Mouse (Mus musculus): ENCODE measurements at regions not wholly inside any gene's neighbourhood (a gene's known extent, or its start where the extent isn't known, plus 50 kb on each side); places are given as distances from the start of the nearest gene placed in this dataset.
"Not testable (repeated sequence)": the region's sequence is repeated elsewhere in the genome, so short reads cannot be mapped to it uniquely, and the experiment has no call there.

GRCm38 (mm10) chr10:96220731-96221130 lies 84.3 kb downstream of the Gm5426 start:
- ATAC-seq (ENCODE audit: insufficient number of reproducible peaks, low FRiP score), result no peak
- no peak overlapping the region for H3K4me2 ChIP-seq
- H3K9ac ChIP-seq, result no peak overlapping the region
- H3K27me3 ChIP-seq (replicated peaks), result no peaks in the 10 kb centered on the region
- H3K9me3 ChIP-seq (replicated peaks), result no peaks in the 10 kb centered on the region
- H3K36me3 ChIP-seq, result no peaks in the 10 kb centered on the region
- WGBS, result 88% methylated on average over 4 of the region's 4 CpGs
- H3K4me3 ChIP-seq, result no peak overlapping the region
- H3K27ac ChIP-seq (ENCODE audit: poor library complexity, severe bottlenecking), result no peak overlapping the region
- H3K4me1 ChIP-seq (replicated peaks), result no peaks in the 10 kb centered on the region

DNA sequence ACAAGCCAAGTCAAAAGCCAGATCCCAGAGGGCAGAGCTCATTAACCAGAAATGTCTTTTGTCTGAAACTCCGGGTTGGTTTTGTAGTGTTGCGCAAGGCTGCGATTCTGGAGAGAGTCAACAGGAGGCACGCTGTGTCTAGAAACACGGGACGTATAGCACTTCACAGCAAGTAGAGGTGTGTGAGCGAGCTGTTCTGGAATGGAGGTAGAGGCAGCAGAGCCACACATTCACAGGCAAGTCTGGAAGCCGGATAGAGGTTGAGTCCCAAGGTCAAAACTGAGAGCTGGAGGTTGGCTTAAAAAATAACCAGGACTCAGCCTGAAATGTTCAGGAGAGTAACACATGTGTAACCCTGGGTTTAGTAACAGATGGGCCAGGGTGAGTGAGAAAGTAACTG lies 94.0 kb downstream of the Gm5426 start:
- Histone ChIP-seq H3K9ac (no peak overlapping the region), H3K36me3 (no peaks in the 10 kb centered on the region), H3K27me3 (replicated peaks) (no peaks in the 10 kb centered on the region), H3K4me1 (replicated peaks) (peaks cover 12% of the 10 kb centered on the region; the same call in 1 of the 2 replicates), H3K4me3 (no peak overlapping the region), H3K9me3 (replicated peaks) (no peaks in the 10 kb centered on the region), H3K4me2 (no peak overlapping the region), H3K27ac (ENCODE audit: poor library complexity, severe bottlenecking) (no peak overlapping the region)
- WGBS, result 75% methylated on average over 8 of the region's 8 CpGs
- ATAC-seq (ENCODE audit: insufficient number of reproducible peaks, low FRiP score), result no peak

DNA sequence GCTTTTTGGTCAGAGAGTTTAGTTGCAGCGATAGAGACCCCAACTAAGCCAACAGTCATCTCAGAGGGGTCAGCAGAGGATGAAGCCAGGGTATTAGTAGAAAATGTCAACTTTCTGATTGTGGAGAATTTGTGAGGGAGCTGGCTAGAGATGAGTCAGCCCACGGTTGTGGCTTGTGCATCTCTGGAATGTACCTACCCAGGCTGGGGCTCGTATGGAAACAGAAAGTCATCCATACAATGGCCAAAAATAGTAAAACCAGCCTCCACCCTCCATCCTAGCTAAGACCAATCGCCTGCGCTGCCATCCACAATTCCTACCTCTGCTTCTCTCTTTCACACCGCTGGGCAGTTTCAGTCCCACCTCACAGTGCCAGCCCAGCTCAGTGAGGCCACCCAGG lies 94.9 kb downstream of the Gm5426 start:
- WGBS, result 72% methylated on average over 6 of the region's 6 CpGs
- ATAC-seq (ENCODE audit: insufficient number of reproducible peaks, low FRiP score), result no peak

DNA sequence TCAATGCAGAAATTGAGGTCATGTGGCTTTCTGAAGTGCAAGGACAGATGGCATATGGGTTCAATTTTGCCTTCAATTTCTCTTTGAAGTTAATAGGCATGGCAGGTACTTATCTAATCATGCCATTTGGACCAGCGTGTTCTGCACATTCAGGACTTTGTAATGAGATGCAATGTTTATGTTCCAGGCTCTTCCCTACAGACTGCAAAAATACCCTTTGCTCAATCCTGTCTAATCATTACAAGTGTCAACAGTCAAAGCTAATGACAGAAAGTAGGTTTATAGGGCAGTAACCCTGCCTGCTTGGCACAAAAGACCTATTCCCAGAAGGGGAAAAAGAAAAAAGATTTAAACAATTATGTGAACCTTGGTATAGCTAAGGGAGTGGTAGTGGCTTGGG lies 96.5 kb downstream of the Gm5426 start:
- Histone ChIP-seq H3K4me3 (no peak overlapping the region), H3K9ac (no peak overlapping the region), H3K4me2 (no peak overlapping the region), H3K36me3 (no peaks in the 10 kb centered on the region), H3K27ac (ENCODE audit: poor library complexity, severe bottlenecking) (no peak overlapping the region), H3K4me1 (replicated peaks) (peaks cover 12% of the 10 kb centered on the region; the same call in 1 of the 2 replicates), H3K9me3 (replicated peaks) (peaks cover 4% of the 10 kb centered on the region; the same call in 1 of the 2 replicates), H3K27me3 (replicated peaks) (no peaks in the 10 kb centered on the region)
- 49% methylated on average over 1 of the region's 1 CpGs for WGBS
- no peak for ATAC-seq (ENCODE audit: insufficient number of reproducible peaks, low FRiP score)

More for the DNA sequence above, 94.9 kb downstream of the Gm5426 start:
- peaks cover 12% of the 10 kb centered on the region; the same call in 1 of the 2 replicates for H3K4me1 ChIP-seq (replicated peaks)
- H3K36me3 ChIP-seq, result no peaks in the 10 kb centered on the region
- H3K27ac ChIP-seq (ENCODE audit: poor library complexity, severe bottlenecking), result no peak overlapping the region
- H3K27me3 ChIP-seq (replicated peaks), result no peaks in the 10 kb centered on the region
- no peak overlapping the region for H3K9ac ChIP-seq
- H3K9me3 ChIP-seq (replicated peaks), result peaks cover 4% of the 10 kb centered on the region; the same call in 1 of the 2 replicates
- H3K4me3 ChIP-seq, result no peak overlapping the region
- no peak overlapping the region for H3K4me2 ChIP-seq

DNA sequence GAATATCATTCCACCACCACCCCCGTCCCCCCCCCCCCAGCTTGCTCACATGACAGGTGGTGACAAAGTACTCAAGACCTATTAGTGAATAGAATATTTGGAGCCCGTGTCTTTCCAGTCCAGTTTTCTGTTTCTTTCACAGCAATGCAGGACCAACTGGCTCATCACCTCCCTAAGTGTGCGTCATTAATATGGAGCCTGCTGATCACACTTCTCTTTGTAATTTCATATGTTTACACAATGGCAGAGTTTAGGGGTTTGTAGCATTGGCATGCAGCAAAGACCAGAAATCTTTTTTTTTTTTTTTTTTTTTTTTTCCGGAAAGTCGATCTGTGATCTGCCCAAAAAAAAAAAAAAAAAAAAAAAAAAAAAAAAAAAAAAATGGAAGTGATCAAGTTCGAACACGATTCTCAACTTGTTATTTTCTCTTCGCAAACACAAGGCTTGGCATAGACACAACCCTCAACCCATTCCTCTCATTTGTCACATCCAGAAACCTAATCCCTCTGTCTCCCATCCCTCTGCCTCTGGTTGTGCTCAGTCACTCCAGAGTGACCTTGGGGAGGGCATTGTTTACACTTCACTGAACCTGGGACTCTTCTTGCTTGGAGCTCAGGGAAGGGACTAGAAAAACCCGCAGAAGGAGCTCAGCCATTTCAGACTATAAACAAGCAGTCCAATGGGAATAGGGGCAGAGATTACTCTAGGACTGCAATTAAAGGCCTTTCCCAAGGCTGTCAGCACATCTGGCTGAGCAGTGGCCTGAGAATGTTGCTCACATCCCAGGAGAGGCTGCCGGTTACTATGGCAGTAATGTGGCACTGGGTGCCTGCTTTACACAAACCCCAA lies 98.4 kb downstream of the Gm5426 start:
- Histone ChIP-seq H3K4me1 (replicated peaks) (peaks cover 6% of the 10 kb centered on the region; the same call in 1 of the 2 replicates), H3K9ac (no peak overlapping the region), H3K9me3 (replicated peaks) (peaks cover 4% of the 10 kb centered on the region; the same call in 1 of the 2 replicates), H3K27me3 (replicated peaks) (no peaks in the 10 kb centered on the region), H3K4me3 (no peak overlapping the region), H3K27ac (ENCODE audit: poor library complexity, severe bottlenecking) (no peak overlapping the region), H3K36me3 (no peaks in the 10 kb centered on the region), H3K4me2 (no peak overlapping the region)
- no peak for ATAC-seq (ENCODE audit: insufficient number of reproducible peaks, low FRiP score)
- WGBS, result 58% methylated on average over 9 of the region's 10 CpGs

DNA sequence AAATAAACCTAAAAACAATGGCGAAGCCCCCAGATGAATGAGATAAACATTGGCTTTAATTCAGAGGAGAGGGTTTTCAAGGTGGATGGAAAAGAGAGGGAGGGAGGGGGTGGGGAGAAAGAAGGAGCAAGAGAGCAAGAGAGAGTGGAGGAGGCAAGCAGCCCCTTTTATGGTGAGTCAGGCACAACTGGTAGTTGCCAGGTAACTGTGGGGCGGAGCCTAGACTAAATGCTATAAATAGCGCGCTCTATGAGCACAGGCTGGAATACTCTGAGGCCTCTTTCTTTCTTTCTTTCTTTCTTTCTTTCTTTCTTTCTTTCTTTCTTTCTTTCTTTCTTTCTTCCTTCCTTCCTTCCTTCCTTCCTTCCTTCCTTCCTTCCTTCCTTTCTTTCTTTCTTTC lies 99.6 kb downstream of the Gm5426 start:
- H3K9me3 ChIP-seq (replicated peaks); H3K27ac ChIP-seq (ENCODE audit: poor library complexity, severe bottlenecking); H3K9ac ChIP-seq; H3K27me3 ChIP-seq (replicated peaks); H3K36me3 ChIP-seq; H3K4me2 ChIP-seq; H3K4me1 ChIP-seq (replicated peaks); H3K4me3 ChIP-seq: not testable (repeated sequence)
- WGBS, result 86% methylated on average over 4 of the region's 4 CpGs
- ATAC-seq (ENCODE audit: insufficient number of reproducible peaks, low FRiP score), result 0 out of 2 replicates have a peak, but pooled peaks have one; percentile 64

DNA sequence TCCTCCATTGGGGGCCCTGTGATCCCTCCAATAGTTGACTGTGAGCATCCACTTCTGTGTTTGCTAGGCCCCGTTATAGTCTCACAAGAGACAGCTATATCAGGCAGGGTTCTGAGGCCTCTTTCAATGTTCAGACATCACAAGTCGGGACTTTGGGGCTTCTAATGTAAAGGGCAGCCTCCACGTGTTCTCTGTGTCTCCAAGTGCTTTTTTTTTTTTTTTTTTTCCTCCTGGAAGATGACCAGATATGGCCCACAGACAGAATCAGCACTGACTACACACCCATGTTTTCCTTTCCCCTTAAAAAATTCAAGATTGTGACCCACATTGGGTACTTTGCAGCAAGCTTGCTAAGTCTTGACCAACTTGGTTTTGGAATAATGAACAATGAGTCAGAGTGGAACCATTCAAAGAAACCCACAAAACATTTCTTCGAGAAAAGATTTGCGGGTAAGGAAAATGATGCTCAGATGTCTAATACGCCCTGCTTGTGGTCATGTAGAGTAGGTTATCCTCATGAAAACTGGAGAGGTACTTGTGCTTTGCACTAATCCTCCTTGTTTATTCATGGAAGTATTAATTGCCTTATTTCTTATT lies 100.5 kb downstream of the Gm5426 start:
- Histone ChIP-seq H3K4me1 (replicated peaks) (peaks cover 6% of the 10 kb centered on the region; the same call in 1 of the 2 replicates), H3K27ac (ENCODE audit: poor library complexity, severe bottlenecking) (no peak overlapping the region), H3K27me3 (replicated peaks) (no peaks in the 10 kb centered on the region), H3K9ac (no peak overlapping the region), H3K36me3 (no peaks in the 10 kb centered on the region), H3K9me3 (replicated peaks) (peaks cover 4% of the 10 kb centered on the region; the same call in 1 of the 2 replicates), H3K4me2 (no peak overlapping the region), H3K4me3 (no peak overlapping the region)
- no peak for ATAC-seq (ENCODE audit: insufficient number of reproducible peaks, low FRiP score)
- 86% methylated on average over 6 of the region's 6 CpGs for WGBS

DNA sequence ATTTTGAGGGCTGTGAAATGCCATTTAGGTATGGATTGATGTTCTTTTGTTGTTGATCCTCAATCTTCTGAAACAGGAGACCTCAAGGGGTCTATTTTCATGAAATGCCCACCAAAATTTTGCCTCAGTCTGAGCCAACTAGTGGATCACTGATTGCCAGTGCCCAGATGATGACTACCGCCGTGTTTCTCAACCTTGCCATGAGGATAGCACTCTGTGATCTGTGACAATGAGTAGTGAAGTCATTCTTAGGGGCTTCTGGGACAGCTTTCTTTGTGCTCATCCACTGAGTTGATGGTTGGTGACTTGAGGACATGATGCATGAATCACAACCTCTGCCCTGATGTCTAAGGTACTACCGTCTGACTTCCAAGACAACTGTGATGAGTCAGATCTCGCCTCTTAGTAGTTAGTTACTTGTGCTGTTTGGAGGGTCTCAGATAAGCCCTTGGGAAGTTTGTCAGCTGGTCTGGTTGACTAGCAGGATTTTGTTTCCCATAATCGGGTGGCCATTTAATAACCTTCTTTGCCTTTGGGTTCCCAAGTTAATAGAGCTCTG lies 101.2 kb downstream of the Gm5426 start:
- no peak for ATAC-seq (ENCODE audit: insufficient number of reproducible peaks, low FRiP score)
- no peak overlapping the region for H3K4me2 ChIP-seq
- peaks cover 6% of the 10 kb centered on the region; the same call in 1 of the 2 replicates for H3K4me1 ChIP-seq (replicated peaks)
- no peaks in the 10 kb centered on the region for H3K27me3 ChIP-seq (replicated peaks)
- 84% methylated on average over 5 of the region's 5 CpGs for WGBS
- no peak overlapping the region for H3K4me3 ChIP-seq
- no peaks in the 10 kb centered on the region for H3K36me3 ChIP-seq
- H3K27ac ChIP-seq (ENCODE audit: poor library complexity, severe bottlenecking), result no peak overlapping the region
- peaks cover 7% of the 10 kb centered on the region; the same call in 1 of the 2 replicates for H3K9me3 ChIP-seq (replicated peaks)
- no peak overlapping the region for H3K9ac ChIP-seq

- 81% methylated on average over 4 of the region's 4 CpGs for WGBS
- H3K9me3 ChIP-seq (replicated peaks), result peaks cover 7% of the 10 kb centered on the region; the same call in 1 of the 2 replicates
- no peaks in the 10 kb centered on the region for H3K27me3 ChIP-seq (replicated peaks)
- H3K9ac ChIP-seq, result no peak overlapping the region
- H3K27ac ChIP-seq (ENCODE audit: poor library complexity, severe bottlenecking), result no peak overlapping the region
- H3K4me3 ChIP-seq, result no peak overlapping the region
- no peak for ATAC-seq (ENCODE audit: insufficient number of reproducible peaks, low FRiP score)
- H3K4me2 ChIP-seq, result no peak overlapping the region
- no peaks in the 10 kb centered on the region for H3K36me3 ChIP-seq
- H3K4me1 ChIP-seq (replicated peaks), result peaks cover 6% of the 10 kb centered on the region; the same call in 1 of the 2 replicates
These were observed 101.8 kb downstream of the Gm5426 start for GRCm38 (mm10) chr10:96238251-96238650.

DNA sequence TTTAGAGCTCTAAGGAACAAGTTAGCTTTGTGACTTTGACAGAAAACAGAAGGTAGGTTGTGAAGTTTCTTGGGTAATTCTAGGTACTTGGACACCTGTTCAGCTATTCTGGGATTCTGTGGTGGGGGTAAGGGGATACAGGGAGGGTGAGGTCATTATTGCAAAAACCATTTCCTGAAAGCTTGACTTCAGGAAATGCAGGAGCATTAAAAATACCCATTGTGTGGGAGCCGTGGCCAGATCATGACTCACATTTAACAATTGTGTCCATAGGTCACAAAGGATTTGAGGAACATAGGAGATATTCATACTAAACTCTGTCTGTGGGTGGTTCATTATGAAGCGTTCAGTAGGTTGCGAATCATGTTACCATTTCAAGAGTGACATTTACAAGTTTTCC lies 102.4 kb downstream of the Gm5426 start:
- no peak overlapping the region for H3K4me2 ChIP-seq
- no peaks in the 10 kb centered on the region for H3K36me3 ChIP-seq
- H3K9me3 ChIP-seq (replicated peaks), result peaks cover 7% of the 10 kb centered on the region; the same call in 1 of the 2 replicates
- no peak for ATAC-seq (ENCODE audit: insufficient number of reproducible peaks, low FRiP score)
- no peak overlapping the region for H3K9ac ChIP-seq
- no peaks in the 10 kb centered on the region for H3K27me3 ChIP-seq (replicated peaks)
- WGBS, result 74% methylated on average over 3 of the region's 3 CpGs
- H3K27ac ChIP-seq (ENCODE audit: poor library complexity, severe bottlenecking), result no peak overlapping the region
- H3K4me3 ChIP-seq, result no peak overlapping the region
- H3K4me1 ChIP-seq (replicated peaks), result peaks cover 3% of the 10 kb centered on the region; the same call in 1 of the 2 replicates

DNA sequence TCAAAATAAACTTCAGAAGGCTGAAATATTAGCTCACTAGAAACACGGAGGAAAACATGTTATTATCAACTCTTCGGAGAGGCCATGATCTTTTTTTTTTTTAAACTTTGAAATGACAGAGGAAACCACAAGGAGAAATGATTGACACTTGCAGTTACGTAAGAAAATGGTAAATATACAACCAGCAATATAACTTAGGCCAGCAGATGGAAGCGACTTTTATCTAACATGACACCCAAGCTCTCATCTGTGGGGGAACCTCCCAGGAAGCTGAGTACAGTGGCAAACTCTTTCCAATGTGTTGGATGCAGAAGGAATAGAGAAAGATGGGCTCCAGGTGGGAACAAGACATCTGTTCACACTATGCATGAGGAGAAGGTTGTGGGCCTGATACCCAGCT lies 104.2 kb downstream of the Gm5426 start:
- WGBS, result 86% methylated on average over 4 of the region's 4 CpGs
- no peak for ATAC-seq (ENCODE audit: insufficient number of reproducible peaks, low FRiP score)

More for the DNA sequence above, 104.2 kb downstream of the Gm5426 start:
- no peaks in the 10 kb centered on the region for H3K27me3 ChIP-seq (replicated peaks)
- H3K9ac ChIP-seq, result no peak overlapping the region
- no peaks in the 10 kb centered on the region for H3K4me1 ChIP-seq (replicated peaks)
- no peaks in the 10 kb centered on the region for H3K36me3 ChIP-seq
- peaks cover 7% of the 10 kb centered on the region; the same call in 1 of the 2 replicates for H3K9me3 ChIP-seq (replicated peaks)
- H3K4me2 ChIP-seq, result no peak overlapping the region
- H3K4me3 ChIP-seq, result no peak overlapping the region
- H3K27ac ChIP-seq (ENCODE audit: poor library complexity, severe bottlenecking), result no peak overlapping the region
